Mouse (Mus musculus) monocyte, adult 2 months (primary cell): ENCODE measurements around the gene Polr2i.
A peak's percentile ranks its signal among the peaks of the same experiment; 100 is the strongest.

Source experiments
- DNase-seq, 2 experiments: peaks; one replicate each; pipeline ENCODE4 v3.0.0; 2022; ENCODE audit warnings: low spot score in 2 of 2, low read depth in 1 of 2

Gene Polr2i

DNA sequence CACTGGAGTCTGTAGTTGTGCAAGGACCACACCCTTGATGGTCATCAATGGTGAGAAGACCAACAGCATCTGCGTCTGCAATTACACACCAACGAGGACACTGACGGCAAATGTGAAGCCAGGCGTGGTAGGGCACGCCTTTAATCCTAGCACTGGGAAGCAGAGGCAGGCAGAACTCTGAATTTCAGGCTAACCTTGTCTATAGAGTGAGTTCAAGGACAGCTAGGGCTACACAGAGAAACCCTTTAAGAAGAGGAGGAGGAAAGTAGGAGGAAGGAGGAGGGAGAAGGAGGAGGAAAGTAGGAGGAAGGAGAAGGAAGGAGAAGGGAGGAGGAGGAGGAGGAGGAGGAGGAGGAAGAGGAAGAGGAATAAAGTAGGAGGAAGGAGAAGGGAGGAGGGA lies 33.8 kb downstream of the Polr2i start:
- DNase-seq, result no peak

DNA sequence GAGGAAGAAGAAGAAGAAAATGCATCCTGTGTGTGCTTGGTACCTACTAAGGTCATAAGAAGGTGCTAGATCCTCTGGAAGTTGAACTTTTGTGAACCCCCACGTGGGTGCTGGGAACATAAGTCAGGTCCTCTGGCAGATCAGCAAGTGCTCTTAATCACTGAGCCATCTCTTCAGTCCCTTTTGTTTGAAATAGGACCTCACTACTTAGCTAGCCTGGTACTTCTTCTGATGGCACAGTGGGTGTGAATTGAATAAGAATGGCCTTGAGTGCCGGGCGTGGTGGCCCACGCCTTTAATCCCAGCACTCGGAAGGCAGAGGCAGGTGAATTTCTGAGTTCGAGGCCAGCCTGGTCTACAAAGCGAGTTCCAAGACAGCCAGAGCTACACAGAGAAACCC lies 34.2 kb downstream of the Polr2i start:
- DNase-seq, result no peak

DNA sequence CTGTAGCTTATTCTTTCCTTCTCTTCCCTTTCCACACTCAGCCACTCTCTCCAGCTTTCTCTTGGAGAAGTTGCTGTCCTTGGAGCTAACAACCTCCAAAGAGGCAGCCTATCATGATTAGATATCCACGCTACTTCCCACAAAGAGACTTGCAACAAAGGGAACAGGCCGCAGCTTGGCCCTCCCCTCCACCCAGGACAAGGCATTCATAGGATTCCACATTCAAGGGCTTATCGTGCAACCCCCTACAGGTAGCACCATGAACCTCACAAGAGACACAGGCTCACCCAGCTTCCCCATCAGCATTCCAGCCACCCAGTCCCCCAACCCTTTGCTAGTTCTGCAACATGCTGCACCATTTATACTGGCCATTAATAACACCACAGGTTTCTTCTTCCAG lies 35.0 kb downstream of the Polr2i start:
- no peak for DNase-seq

DNA sequence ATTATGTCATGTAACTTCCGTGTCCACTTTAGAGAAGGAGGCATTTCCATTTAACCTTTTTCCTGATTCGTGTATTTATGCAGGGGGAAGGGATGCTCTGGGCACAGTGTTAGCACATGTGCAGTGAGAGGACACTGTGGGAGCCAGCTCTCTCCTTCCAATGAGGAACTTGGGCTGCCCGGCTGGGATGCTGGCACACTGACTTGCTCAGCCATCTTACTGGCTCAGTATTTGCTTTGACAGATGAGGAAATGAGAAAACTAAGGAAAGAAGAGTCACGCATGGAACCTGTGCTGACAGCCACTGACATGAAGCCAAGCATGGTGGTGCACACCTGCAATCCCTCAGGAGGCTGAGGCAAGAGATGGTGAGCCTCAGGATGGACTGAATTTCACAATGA lies 37.9 kb downstream of the Polr2i start:
- DNase-seq, result no peak

DNA sequence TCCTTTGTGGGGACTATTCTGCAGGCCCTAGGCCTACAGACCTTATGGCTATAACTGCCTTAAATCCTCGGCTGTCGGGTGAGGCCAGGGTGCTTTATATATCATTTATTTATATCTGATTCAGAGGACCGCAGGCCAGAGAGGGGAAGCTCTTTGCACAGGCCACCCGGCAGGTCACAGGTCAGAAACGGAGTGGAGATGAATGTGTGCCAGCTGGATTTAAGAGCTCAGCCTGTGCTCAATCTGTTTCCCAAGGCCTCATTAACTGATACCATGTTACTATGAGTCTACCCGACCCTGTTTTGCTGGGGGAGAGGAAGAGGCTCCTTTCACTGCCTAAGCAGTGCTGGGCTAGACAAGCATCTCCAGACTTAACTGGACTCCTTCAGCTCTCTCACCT lies 42.6 kb downstream of the Polr2i start:
- no peak for DNase-seq

DNA sequence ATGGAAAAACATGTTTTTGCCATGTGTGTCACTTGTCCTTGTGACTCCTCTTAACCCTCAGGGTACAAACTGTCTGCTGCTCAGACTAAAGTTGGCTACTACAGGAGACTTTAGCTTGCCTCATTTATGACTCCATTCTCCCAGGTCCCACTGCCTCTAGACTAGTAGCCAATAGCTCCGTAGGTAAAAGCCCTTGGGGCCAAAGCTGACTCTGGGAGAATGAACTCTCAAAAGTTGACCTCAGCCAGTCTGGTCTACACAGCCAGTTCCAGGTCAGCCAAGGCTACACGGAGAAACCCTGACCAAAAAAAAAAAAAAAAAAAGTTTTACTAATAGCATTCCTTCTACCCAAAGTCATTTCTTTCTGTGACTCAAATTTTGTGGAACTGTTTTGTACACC lies 47.2 kb downstream of the Polr2i start:
- no peak for DNase-seq

DNA sequence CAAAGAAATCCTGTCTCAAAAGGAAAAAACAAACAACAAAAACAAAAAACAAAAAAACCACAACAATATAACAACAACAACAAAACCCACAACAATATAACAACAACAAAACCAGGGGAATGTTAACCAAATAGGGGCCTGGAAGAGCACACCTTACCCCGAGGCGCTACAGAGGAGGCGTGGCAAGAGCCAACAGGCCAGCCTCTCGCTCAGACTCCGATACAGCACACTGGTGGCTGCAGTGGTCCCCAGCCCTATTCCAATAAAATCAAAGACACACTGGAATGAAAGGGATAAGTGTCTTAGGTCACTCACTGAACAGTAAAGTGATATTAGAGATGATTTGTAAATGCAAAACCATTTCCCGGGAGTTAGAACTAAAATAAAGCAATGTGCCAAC lies 47.8 kb downstream of the Polr2i start:
- no peak for DNase-seq

DNA sequence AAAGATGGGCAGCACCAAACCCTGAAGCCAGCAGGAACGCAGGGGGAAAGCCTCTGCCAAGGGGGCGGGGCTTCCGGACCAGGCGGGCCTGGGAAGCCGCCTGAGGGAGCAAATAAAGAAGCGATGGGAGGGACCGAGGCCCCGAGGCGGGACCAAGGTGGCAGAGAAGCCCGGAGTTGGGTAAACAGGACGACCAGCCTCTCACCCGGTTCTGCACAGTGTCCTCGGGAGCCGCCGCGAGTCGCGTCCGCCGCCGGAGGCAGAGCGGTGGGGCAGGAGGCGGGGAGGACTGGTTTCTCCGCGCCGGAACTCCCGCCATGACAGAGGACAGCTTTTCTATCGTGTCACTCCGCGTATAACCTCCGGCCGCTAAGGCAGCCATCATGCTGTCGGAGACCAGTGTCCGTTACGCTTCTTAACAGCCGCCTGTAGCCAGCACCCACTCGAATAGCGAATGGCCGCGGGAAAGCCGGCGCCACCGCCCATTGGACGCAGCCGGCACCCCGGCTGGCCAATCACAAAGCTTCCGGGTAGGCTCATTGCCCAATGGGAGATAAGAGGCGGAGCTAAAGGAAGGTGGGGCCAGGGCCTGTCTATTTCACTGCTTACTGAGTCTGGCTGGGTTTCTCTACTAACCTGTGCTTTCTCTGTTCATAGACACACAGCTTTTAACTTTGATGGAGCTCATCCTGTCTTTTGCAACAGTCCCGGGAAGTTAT lies 48.4 kb downstream of the Polr2i start, which contains the start of the genes Thap8 and Wdr62:
TSS of gene Thap8 (plus strand) at position 144 of the 719 bp plus-strand sequence.
TSS of gene Wdr62 (minus strand) at position 469 of the 719 bp plus-strand sequence.
- peak; percentile 82 to 83 for DNase-seq

DNA sequence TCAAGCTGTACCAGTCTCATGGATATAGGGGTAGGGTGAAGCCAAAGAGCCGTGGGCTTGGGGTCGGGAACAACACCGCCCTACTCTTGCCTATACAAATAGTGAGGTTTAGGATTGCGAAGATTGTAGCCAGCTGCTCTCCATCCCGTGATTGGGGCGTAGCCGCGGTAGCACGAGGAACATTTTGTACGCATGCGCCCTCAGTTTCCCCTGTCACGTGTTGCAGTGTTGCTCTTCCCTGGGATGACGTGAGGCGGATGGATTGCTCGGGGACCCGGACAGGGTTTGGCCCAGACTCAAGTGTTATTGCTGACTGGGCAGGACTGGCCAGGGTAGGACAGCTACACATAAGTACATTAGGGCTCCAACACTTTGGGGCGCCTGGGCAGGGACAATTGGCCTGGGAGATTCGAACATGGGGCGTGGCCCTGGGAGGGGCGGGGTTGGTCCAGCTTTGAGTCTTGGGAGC lies 49.0 kb downstream of the Polr2i start:
- DNase-seq, result peak; percentile 69 to 83

DNA sequence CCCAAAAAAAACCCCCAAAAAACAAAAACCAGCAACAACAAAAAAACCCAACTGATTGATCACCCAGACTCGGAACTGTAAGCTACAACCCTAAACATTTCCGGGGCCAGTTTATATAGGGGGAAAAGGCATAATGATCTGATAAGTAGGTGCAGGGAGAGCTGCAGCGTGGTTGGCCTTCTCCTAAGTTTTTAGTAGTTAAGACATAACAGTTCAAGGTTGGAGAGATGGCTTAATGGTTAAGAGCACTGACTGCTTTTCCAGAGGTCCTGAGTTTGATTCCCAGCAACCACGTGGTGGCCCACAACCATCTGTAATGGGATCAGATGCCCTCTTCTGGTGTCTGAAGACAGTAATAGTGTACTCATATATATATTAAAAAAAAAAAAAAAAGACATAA lies 49.8 kb downstream of the Polr2i start:
- DNase-seq, result no peak

DNA sequence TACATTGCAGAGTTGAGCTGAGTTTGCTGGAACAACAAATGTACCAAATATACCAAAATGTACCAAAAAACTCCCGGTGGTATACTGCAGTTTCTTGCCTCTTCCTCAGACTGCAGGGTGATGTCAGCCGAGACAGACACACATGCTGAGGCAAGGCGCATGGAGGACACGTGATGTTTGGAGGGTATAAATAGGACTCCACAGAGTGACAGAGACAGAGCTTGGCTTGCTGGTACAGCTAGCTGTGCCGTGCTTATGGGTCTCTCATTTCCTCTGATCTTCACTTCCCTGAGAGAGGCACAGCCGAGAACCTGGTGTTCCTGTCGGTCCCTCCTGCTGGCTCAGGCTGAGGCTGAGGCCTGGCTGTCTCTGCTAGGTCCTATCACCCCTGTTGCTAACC lies 51.0 kb downstream of the Polr2i start:
- no peak for DNase-seq
